Mouse (Mus musculus): ENCODE measurements at regions not wholly inside any gene's neighbourhood (a gene's known extent, or its start where the extent isn't known, plus 50 kb on each side); places are given as distances from the start of the nearest gene placed in this dataset.

- no peak for TF ChIP-seq GATA1 (IDR thresholded peaks at IDR 0.05; ENCODE audit: borderline replicate concordance, low read length)
- no peak for TF ChIP-seq FLI1 (IDR thresholded peaks at IDR 0.05; ENCODE audit: low read length)
These were observed 597.7 kb downstream of the Ets1 start for GRCm38 (mm10) chr9:33233699-33234131.
